Mouse (Mus musculus) embryonic facial prominence, embryonic 10.5 days (tissue): ENCODE results near the gene Qprt. TPM values are rescaled to one million over a fixed set of nuclear protein-coding genes. Genes with fewer than 3 reads are reported as not detected.

Source experiments
- DNase-seq: peaks from one replicate; pipeline ENCODE4 v3.0.0-alpha.2; 2017; ENCODE audit warnings: low spot score
- H3K27ac ChIP-seq: fragments of 300-500 bp; sonication (generic); replicated peaks from 2 replicates; pipeline ENCODE4 v1.5.1; 2016; ENCODE audit warnings: mild to moderate bottlenecking
- H3K27me3 ChIP-seq: fragments of 300-500 bp; sonication (generic); replicated peaks from 2 replicates; pipeline ENCODE4 v1.6.1; 2016; ENCODE audit warnings: low read depth, mild to moderate bottlenecking; ENCODE audit not compliant: poor library complexity, severe bottlenecking
- H3K36me3 ChIP-seq: fragments of 300-500 bp; sonication (generic); replicated peaks from 2 replicates; pipeline ENCODE4 v1.6.1; 2016; ENCODE audit warnings: mild to moderate bottlenecking, moderate library complexity
- H3K4me1 ChIP-seq: fragments of 300-500 bp; sonication (generic); 2 replicates; pipeline ENCODE4 v1.6.1; 2016
- H3K4me3 ChIP-seq: fragments of 300-500 bp; sonication (generic); 2 replicates; pipeline ENCODE4 v1.5.1; 2016; ENCODE audit warnings: mild to moderate bottlenecking, moderate library complexity
- H3K9me3 ChIP-seq: fragments of 300-500 bp; sonication (generic); 2 replicates; pipeline ENCODE4 v1.6.1; 2016; ENCODE audit warnings: mild to moderate bottlenecking
- WGBS: fragments of 180-500 bp; shearing (Covaris S2); methylation state at CpG from one replicate; pipeline ENCODE4 v1.1.7; 2016; 5-methylcytosine and 5-hydroxymethylcytosine counted together
- polyA plus RNA-seq: library from polyadenylated mRNA; unstranded; fragments of >200 nt; fragmentation: Nextera tagmentation; extraction: Ambion mirVana; gene quantifications from 2 replicates; pipeline ENCODE4 v1.2.1, GENCODE M21; 2016

The Qprt gene
- polyA plus RNA-seq, 1 experiment from 2014 or later: 4.1 TPM

GRCm38 (mm10) chr7:127142666-127143065, 20.6 kb upstream of the Qprt start:
- 89% methylated on average over 4 of the region's 4 CpGs for WGBS

GRCm38 (mm10) chr7:127142214-127142613, 20.2 kb upstream of the Qprt start:
- Histone ChIP-seq H3K9me3 (no peaks in the 10 kb centered on the region), H3K27me3 (no peaks in the 10 kb centered on the region), H3K4me3 (no peak overlapping the region), H3K36me3 (no peaks in the 10 kb centered on the region), H3K27ac (no peak overlapping the region), H3K4me1 (peaks cover 13% of the 10 kb centered on the region)
- no peak for DNase-seq
- 52% methylated on average over 2 of the region's 2 CpGs for WGBS

More at GRCm38 (mm10) chr7:127142666-127143065, 20.6 kb upstream of the Qprt start:
- no peak for DNase-seq
- Histone ChIP-seq H3K4me1 (peaks cover 13% of the 10 kb centered on the region), H3K27ac (no peak overlapping the region), H3K27me3 (no peaks in the 10 kb centered on the region), H3K4me3 (no peak overlapping the region), H3K9me3 (no peaks in the 10 kb centered on the region), H3K36me3 (no peaks in the 10 kb centered on the region)

- WGBS: 71% methylated on average over 7 of the region's 7 CpGs
- Histone ChIP-seq H3K36me3 (no peaks in the 10 kb centered on the region), H3K27me3 (no peaks in the 10 kb centered on the region), H3K4me3 (no peak overlapping the region), H3K9me3 (no peaks in the 10 kb centered on the region), H3K27ac (no peak overlapping the region), H3K4me1 (peaks cover 4% of the 10 kb centered on the region)
- DNase-seq: no peak
Measured at GRCm38 (mm10) chr7:127140623-127141404, 18.8 kb upstream of the Qprt start.

GRCm38 (mm10) chr7:127139562-127139961, 17.5 kb upstream of the Qprt start:
- WGBS: 63% methylated on average over 5 of the region's 5 CpGs
- no peak overlapping the region for H3K27ac ChIP-seq
- no peak for DNase-seq
- no peaks in the 10 kb centered on the region for H3K27me3 ChIP-seq
- H3K4me3 ChIP-seq: no peak overlapping the region
- H3K9me3 ChIP-seq: no peaks in the 10 kb centered on the region
- no peaks in the 10 kb centered on the region for H3K36me3 ChIP-seq
- no peaks in the 10 kb centered on the region for H3K4me1 ChIP-seq

- H3K27ac ChIP-seq: no peak overlapping the region
- no peaks in the 10 kb centered on the region for H3K27me3 ChIP-seq
- 93% methylated on average over 7 of the region's 7 CpGs for WGBS
- H3K4me1 ChIP-seq: no peaks in the 10 kb centered on the region
- H3K4me3 ChIP-seq: no peak overlapping the region
- H3K36me3 ChIP-seq: no peaks in the 10 kb centered on the region
- DNase-seq: no peak
- H3K9me3 ChIP-seq: no peaks in the 10 kb centered on the region
Measured at GRCm38 (mm10) chr7:127139100-127139499, 17.1 kb upstream of the Qprt start.

- no peak for DNase-seq
- Histone ChIP-seq H3K4me3 (no peak within 1 kb of the TSS), H3K27me3 (no peaks in the 10 kb centered on the region), H3K4me1 (no peaks in the 10 kb centered on the region), H3K9me3 (no peaks in the 10 kb centered on the region), H3K27ac (no peak within 1 kb of the TSS), H3K36me3 (no peaks in the 10 kb centered on the region)
- WGBS: 77% methylated on average over 9 of the region's 9 CpGs
Measured at GRCm38 (mm10) chr7:127137262-127138017, 15.4 kb upstream of the Qprt start, which contains the start of gene Spn. Spn (minus strand) TSS chr7:127137823.

- no peaks in the 10 kb centered on the region for H3K36me3 ChIP-seq
- H3K9me3 ChIP-seq: no peaks in the 10 kb centered on the region
- H3K27ac ChIP-seq: no peak overlapping the region
- H3K4me1 ChIP-seq: no peaks in the 10 kb centered on the region
- H3K27me3 ChIP-seq: no peaks in the 10 kb centered on the region
- no peak overlapping the region for H3K4me3 ChIP-seq
- no peak for DNase-seq
- 88% methylated on average over 22 of the region's 22 CpGs for WGBS
Measured at GRCm38 (mm10) chr7:127136181-127137071, 14.4 kb upstream of the Qprt start.

GRCm38 (mm10) chr7:127134821-127135447, 12.9 kb upstream of the Qprt start:
- WGBS: 81% methylated on average over 11 of the region's 11 CpGs
- H3K27me3 ChIP-seq: no peaks in the 10 kb centered on the region
- no peaks in the 10 kb centered on the region for H3K9me3 ChIP-seq
- no peak for DNase-seq
- H3K36me3 ChIP-seq: no peaks in the 10 kb centered on the region
- H3K27ac ChIP-seq: no peak overlapping the region
- no peak overlapping the region for H3K4me3 ChIP-seq
- H3K4me1 ChIP-seq: no peaks in the 10 kb centered on the region

- no peaks in the 10 kb centered on the region for H3K36me3 ChIP-seq
- H3K4me3 ChIP-seq: no peak overlapping the region
- H3K27ac ChIP-seq: no peak overlapping the region
- no peak for DNase-seq
- no peaks in the 10 kb centered on the region for H3K4me1 ChIP-seq
- WGBS: 73% methylated on average over 5 of the region's 5 CpGs
- no peaks in the 10 kb centered on the region for H3K27me3 ChIP-seq
- H3K9me3 ChIP-seq: no peaks in the 10 kb centered on the region
Measured at GRCm38 (mm10) chr7:127133125-127133524, 11.1 kb upstream of the Qprt start.

GRCm38 (mm10) chr7:127129638-127130037, 7.6 kb upstream of the Qprt start:
- Histone ChIP-seq H3K4me1 (no peaks in the 10 kb centered on the region), H3K4me3 (no peak overlapping the region), H3K9me3 (peaks cover 1% of the 10 kb centered on the region; the same call in 1 of the 2 replicates), H3K27me3 (no peaks in the 10 kb centered on the region), H3K27ac (no peak overlapping the region), H3K36me3 (no peaks in the 10 kb centered on the region)
- 24% methylated on average over 4 of the region's 4 CpGs for WGBS
- no peak for DNase-seq

- no peaks in the 10 kb centered on the region for H3K36me3 ChIP-seq
- WGBS: 7% methylated on average over 21 of the region's 21 CpGs
- peaks cover 40% of the 10 kb centered on the region for H3K27me3 ChIP-seq
- H3K27ac ChIP-seq: peak overlapping the region; percentile 36
- DNase-seq: peak; percentile 41
- H3K4me1 ChIP-seq: peaks cover 42% of the 10 kb centered on the region
- H3K9me3 ChIP-seq: peaks cover 7% of the 10 kb centered on the region; the same call in 1 of the 2 replicates
- H3K4me3 ChIP-seq: peak overlapping the region; percentile 45
Measured at GRCm38 (mm10) chr7:127121061-127121910, 740 bp downstream of the Qprt start.
